Mouse (Mus musculus): Measurements from ENCODE around the gene Morn5. TPM values are rescaled to one million over a fixed set of nuclear protein-coding genes. Genes with fewer than 3 reads are reported as not detected.

The Morn5 gene
- polyA plus RNA-seq, 1 experiment from 2014 or later, result 0.33 TPM

GRCm38 (mm10) chr2:36049567-36049954 is 303 bp downstream of the Morn5 start:
- WGBS, result 42% methylated on average over 10 of the region's 10 CpGs
- Histone ChIP-seq H3K27ac (ENCODE audit: low read depth, low read length) (no peak overlapping the region), H3K9ac (ENCODE audit: low read length) (no peak overlapping the region), H3K36me3 (ENCODE audit: control insufficient read depth, insufficient read depth, low read length) (no peaks in the 10 kb centered on the region), H3K4me1 (ENCODE audit: control insufficient read depth, insufficient read depth, low read length) (peaks cover 7% of the 10 kb centered on the region), H3K4me2 (peak overlapping the region; percentile 78), H3K4me3 (ENCODE audit: low read depth, low read length) (peak overlapping the region; percentile 74), H3K9me3 (ENCODE audit: control insufficient read depth, low read length) (no peaks in the 10 kb centered on the region), H3K27me3 (ENCODE audit: control insufficient read depth, insufficient read depth, low read length) (no peaks in the 10 kb centered on the region)
- ATAC-seq (ENCODE audit: low FRiP score) (peak; percentile 43), DNase-seq (ENCODE audit: low spot score, missing footprints) (no peak)

- no peak overlapping the region for H3K9ac ChIP-seq (ENCODE audit: low read length)
- H3K27ac ChIP-seq (ENCODE audit: low read depth, low read length), result no peak overlapping the region
- 81% methylated on average over 3 of the region's 3 CpGs for WGBS
- no peak for DNase-seq (ENCODE audit: low spot score, missing footprints)
- no peaks in the 10 kb centered on the region for H3K27me3 ChIP-seq (ENCODE audit: control insufficient read depth, insufficient read depth, low read length)
- no peaks in the 10 kb centered on the region for H3K9me3 ChIP-seq (ENCODE audit: control insufficient read depth, low read length)
- H3K4me1 ChIP-seq (ENCODE audit: control insufficient read depth, insufficient read depth, low read length), result peaks cover 5% of the 10 kb centered on the region
- ATAC-seq (ENCODE audit: low FRiP score), result no peak
- H3K4me2 ChIP-seq, result no peak overlapping the region
- no peak overlapping the region for H3K4me3 ChIP-seq (ENCODE audit: low read depth, low read length)
- H3K36me3 ChIP-seq (ENCODE audit: control insufficient read depth, insufficient read depth, low read length), result no peaks in the 10 kb centered on the region
Observed at GRCm38 (mm10) chr2:36053249-36053648, 4.0 kb downstream of the Morn5 start.

- ATAC-seq (ENCODE audit: low FRiP score) (no peak), DNase-seq (ENCODE audit: low spot score, missing footprints) (no peak)
- Histone ChIP-seq H3K27ac (ENCODE audit: low read depth, low read length) (no peak overlapping the region), H3K4me1 (ENCODE audit: control insufficient read depth, insufficient read depth, low read length) (no peaks in the 10 kb centered on the region), H3K4me2 (no peak overlapping the region), H3K9me3 (ENCODE audit: control insufficient read depth, low read length) (no peaks in the 10 kb centered on the region), H3K27me3 (ENCODE audit: control insufficient read depth, insufficient read depth, low read length) (no peaks in the 10 kb centered on the region), H3K4me3 (ENCODE audit: low read depth, low read length) (no peak overlapping the region), H3K36me3 (ENCODE audit: control insufficient read depth, insufficient read depth, low read length) (no peaks in the 10 kb centered on the region), H3K9ac (ENCODE audit: low read length) (no peak overlapping the region)
- WGBS, result 55% methylated on average over 3 of the region's 3 CpGs
Observed at GRCm38 (mm10) chr2:36056248-36056647, 7.0 kb downstream of the Morn5 start.

GRCm38 (mm10) chr2:36061409-36061808 is 12.2 kb downstream of the Morn5 start:
- no peak overlapping the region for H3K4me2 ChIP-seq
- 64% methylated on average over 5 of the region's 5 CpGs for WGBS
- H3K4me3 ChIP-seq (ENCODE audit: low read depth, low read length), result no peak overlapping the region
- no peak for DNase-seq (ENCODE audit: low spot score, missing footprints)
- ATAC-seq (ENCODE audit: low FRiP score), result no peak
- no peaks in the 10 kb centered on the region for H3K9me3 ChIP-seq (ENCODE audit: control insufficient read depth, low read length)
- no peaks in the 10 kb centered on the region for H3K4me1 ChIP-seq (ENCODE audit: control insufficient read depth, insufficient read depth, low read length)
- H3K9ac ChIP-seq (ENCODE audit: low read length), result no peak overlapping the region
- no peak overlapping the region for H3K27ac ChIP-seq (ENCODE audit: low read depth, low read length)
- no peaks in the 10 kb centered on the region for H3K36me3 ChIP-seq (ENCODE audit: control insufficient read depth, insufficient read depth, low read length)
- H3K27me3 ChIP-seq (ENCODE audit: control insufficient read depth, insufficient read depth, low read length), result no peaks in the 10 kb centered on the region

GRCm38 (mm10) chr2:36067132-36067531 is 17.9 kb downstream of the Morn5 start:
- H3K27ac ChIP-seq (ENCODE audit: low read depth, low read length), result no peak overlapping the region
- no peaks in the 10 kb centered on the region for H3K36me3 ChIP-seq (ENCODE audit: control insufficient read depth, insufficient read depth, low read length)
- H3K9ac ChIP-seq (ENCODE audit: low read length), result no peak overlapping the region
- no peaks in the 10 kb centered on the region for H3K4me1 ChIP-seq (ENCODE audit: control insufficient read depth, insufficient read depth, low read length)
- no peak overlapping the region for H3K4me2 ChIP-seq
- no peak overlapping the region for H3K4me3 ChIP-seq (ENCODE audit: low read depth, low read length)
- no peak for ATAC-seq (ENCODE audit: low FRiP score)
- no peaks in the 10 kb centered on the region for H3K27me3 ChIP-seq (ENCODE audit: control insufficient read depth, insufficient read depth, low read length)
- DNase-seq (ENCODE audit: low spot score, missing footprints), result no peak
- H3K9me3 ChIP-seq (ENCODE audit: control insufficient read depth, low read length), result no peaks in the 10 kb centered on the region
- 62% methylated on average over 9 of the region's 9 CpGs for WGBS

GRCm38 (mm10) chr2:36071660-36072305 is 22.5 kb downstream of the Morn5 start:
- no peak overlapping the region for H3K27ac ChIP-seq (ENCODE audit: low read depth, low read length)
- 75% methylated on average over 8 of the region's 8 CpGs for WGBS
- no peak for ATAC-seq (ENCODE audit: low FRiP score)

GRCm38 (mm10) chr2:36073781-36074180 is 24.5 kb downstream of the Morn5 start:
- H3K36me3 ChIP-seq (ENCODE audit: control insufficient read depth, insufficient read depth, low read length), result no peaks in the 10 kb centered on the region
- no peak for ATAC-seq (ENCODE audit: low FRiP score)
- no peak for DNase-seq (ENCODE audit: low spot score, missing footprints)
- no peaks in the 10 kb centered on the region for H3K27me3 ChIP-seq (ENCODE audit: control insufficient read depth, insufficient read depth, low read length)
- 63% methylated on average over 3 of the region's 3 CpGs for WGBS
- no peaks in the 10 kb centered on the region for H3K4me1 ChIP-seq (ENCODE audit: control insufficient read depth, insufficient read depth, low read length)
- H3K4me2 ChIP-seq, result no peak overlapping the region
- no peaks in the 10 kb centered on the region for H3K9me3 ChIP-seq (ENCODE audit: control insufficient read depth, low read length)
- H3K9ac ChIP-seq (ENCODE audit: low read length), result no peak overlapping the region
- no peak overlapping the region for H3K27ac ChIP-seq (ENCODE audit: low read depth, low read length)
- no peak overlapping the region for H3K4me3 ChIP-seq (ENCODE audit: low read depth, low read length)

More at GRCm38 (mm10) chr2:36071660-36072305, 22.5 kb downstream of the Morn5 start:
- no peak for DNase-seq (ENCODE audit: low spot score, missing footprints)
- H3K4me2 ChIP-seq, result no peak overlapping the region
- no peak overlapping the region for H3K9ac ChIP-seq (ENCODE audit: low read length)
- H3K4me1 ChIP-seq (ENCODE audit: control insufficient read depth, insufficient read depth, low read length), result no peaks in the 10 kb centered on the region
- no peaks in the 10 kb centered on the region for H3K9me3 ChIP-seq (ENCODE audit: control insufficient read depth, low read length)
- no peaks in the 10 kb centered on the region for H3K27me3 ChIP-seq (ENCODE audit: control insufficient read depth, insufficient read depth, low read length)
- H3K36me3 ChIP-seq (ENCODE audit: control insufficient read depth, insufficient read depth, low read length), result no peaks in the 10 kb centered on the region
- H3K4me3 ChIP-seq (ENCODE audit: low read depth, low read length), result no peak overlapping the region

GRCm38 (mm10) chr2:36075210-36075609 is 26.0 kb downstream of the Morn5 start:
- H3K27me3 ChIP-seq (ENCODE audit: control insufficient read depth, insufficient read depth, low read length), result no peaks in the 10 kb centered on the region
- 89% methylated on average over 5 of the region's 5 CpGs for WGBS

GRCm38 (mm10) chr2:36077160-36077761 is 28.0 kb downstream of the Morn5 start:
- Histone ChIP-seq H3K27me3 (ENCODE audit: control insufficient read depth, insufficient read depth, low read length) (no peaks in the 10 kb centered on the region), H3K36me3 (ENCODE audit: control insufficient read depth, insufficient read depth, low read length) (no peaks in the 10 kb centered on the region), H3K4me3 (ENCODE audit: low read depth, low read length) (no peak overlapping the region), H3K9ac (ENCODE audit: low read length) (no peak overlapping the region), H3K4me1 (ENCODE audit: control insufficient read depth, insufficient read depth, low read length) (no peaks in the 10 kb centered on the region), H3K27ac (ENCODE audit: low read depth, low read length) (no peak overlapping the region), H3K9me3 (ENCODE audit: control insufficient read depth, low read length) (no peaks in the 10 kb centered on the region), H3K4me2 (peak overlapping the region; percentile 15; the same call in 1 of the 2 replicates)
- DNase-seq (ENCODE audit: low spot score, missing footprints), result no peak
- 25% methylated on average over 11 of the region's 11 CpGs for WGBS
- peak; percentile 57; the same call in 1 of the 2 replicates for ATAC-seq (ENCODE audit: low FRiP score)

More at GRCm38 (mm10) chr2:36075210-36075609, 26.0 kb downstream of the Morn5 start:
- H3K36me3 ChIP-seq (ENCODE audit: control insufficient read depth, insufficient read depth, low read length), result no peaks in the 10 kb centered on the region
- DNase-seq (ENCODE audit: low spot score, missing footprints) (no peak), ATAC-seq (ENCODE audit: low FRiP score) (no peak)
- H3K4me1 ChIP-seq (ENCODE audit: control insufficient read depth, insufficient read depth, low read length), result no peaks in the 10 kb centered on the region
- H3K9ac ChIP-seq (ENCODE audit: low read length), result no peak overlapping the region
- no peak overlapping the region for H3K27ac ChIP-seq (ENCODE audit: low read depth, low read length)
- H3K4me3 ChIP-seq (ENCODE audit: low read depth, low read length), result no peak overlapping the region
- H3K4me2 ChIP-seq, result no peak overlapping the region
- no peaks in the 10 kb centered on the region for H3K9me3 ChIP-seq (ENCODE audit: control insufficient read depth, low read length)
